Mouse (Mus musculus) kidney, postnatal 10 days (tissue): ENCODE data around the gene Olfr56.
"Not testable (repeated sequence)": the region's sequence is repeated elsewhere in the genome, so short reads cannot be mapped to it uniquely, and the experiment has no call there.

Source experiments
- DNase-seq: peaks from one replicate; pipeline ENCODE4 v3.0.0; 2021; ENCODE audit warnings: mixed read lengths

The Olfr56 gene

DNA sequence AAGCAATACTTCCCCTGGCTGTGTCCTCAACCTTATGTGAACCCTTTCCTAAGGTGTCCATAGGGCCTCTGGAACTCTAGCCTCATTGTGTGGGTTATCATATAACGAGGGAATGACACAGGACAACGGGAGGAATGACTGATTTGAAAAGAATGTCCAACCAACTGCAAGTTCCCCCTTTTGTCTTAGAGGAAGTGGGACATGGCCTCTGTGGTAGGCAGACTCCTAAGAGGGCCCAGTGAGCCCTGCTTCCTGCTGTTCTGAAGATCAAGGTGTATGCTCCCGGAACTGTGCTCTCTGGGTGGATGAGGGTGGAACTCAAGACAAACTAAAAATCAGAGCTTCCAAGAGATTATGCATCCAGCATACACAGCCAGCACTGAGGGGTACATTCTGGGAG, 81.4 kb downstream of the Olfr56 start:
- DNase-seq: not testable (repeated sequence)

DNA sequence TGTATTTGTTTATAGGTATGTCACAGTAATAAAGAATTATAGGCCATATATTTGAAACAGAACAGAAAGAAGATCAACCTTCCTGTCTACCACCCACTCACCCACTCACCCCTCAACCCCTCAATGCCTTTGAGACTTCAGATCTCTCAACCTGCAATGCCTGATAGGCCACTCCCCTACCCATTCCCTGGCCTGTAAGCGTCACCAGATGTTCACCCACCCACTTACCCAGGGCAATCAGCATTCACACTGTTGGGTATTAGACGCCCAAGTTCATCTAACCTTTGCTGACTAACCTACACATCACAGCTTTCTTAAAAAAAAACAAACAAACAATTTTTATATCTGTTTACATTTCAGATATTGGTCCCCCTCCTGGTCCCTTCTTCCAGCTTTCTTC, 83.2 kb downstream of the Olfr56 start:
- DNase-seq: not testable (repeated sequence)

DNA sequence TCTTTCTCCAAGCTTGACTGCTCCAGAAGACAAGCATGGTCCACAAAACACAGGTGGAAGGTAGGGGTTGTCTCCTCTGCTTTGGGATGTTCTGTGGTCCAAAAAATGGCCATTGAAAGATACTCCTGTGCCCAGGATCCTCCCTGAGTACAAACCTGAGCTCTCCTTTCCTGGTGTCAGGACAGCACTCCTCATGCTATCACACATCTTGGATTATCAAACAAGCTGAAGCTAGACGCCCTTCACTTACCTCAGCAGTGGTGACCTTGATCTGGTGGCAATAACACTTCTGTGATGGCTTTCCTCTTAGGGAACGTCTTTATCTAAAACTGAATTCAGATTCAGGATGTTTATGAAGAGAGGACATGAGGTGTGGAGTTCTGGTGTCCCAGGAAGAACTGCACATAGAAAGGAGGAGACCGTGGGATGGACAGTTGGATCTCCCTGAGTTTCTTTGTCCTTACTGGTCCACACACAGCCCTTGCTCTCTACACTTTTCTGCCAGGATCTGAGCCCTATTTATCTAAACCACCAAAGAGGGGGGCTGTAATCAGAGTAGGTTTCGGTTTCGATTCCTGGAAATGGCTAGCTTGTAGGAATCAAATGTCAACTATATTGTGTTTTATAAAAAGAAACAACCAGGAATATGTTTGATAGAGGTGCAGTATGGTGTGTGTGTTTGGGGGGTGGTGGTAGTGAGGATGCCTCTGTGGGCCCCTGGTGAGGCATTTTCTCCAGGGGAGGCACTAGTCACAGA, 85.2 kb downstream of the Olfr56 start, which contains the start of gene Tgtp2:
Gene Tgtp2 (minus strand): TSS at position 494 of the 757 bp plus-strand sequence.
- DNase-seq: not testable (repeated sequence)

DNA sequence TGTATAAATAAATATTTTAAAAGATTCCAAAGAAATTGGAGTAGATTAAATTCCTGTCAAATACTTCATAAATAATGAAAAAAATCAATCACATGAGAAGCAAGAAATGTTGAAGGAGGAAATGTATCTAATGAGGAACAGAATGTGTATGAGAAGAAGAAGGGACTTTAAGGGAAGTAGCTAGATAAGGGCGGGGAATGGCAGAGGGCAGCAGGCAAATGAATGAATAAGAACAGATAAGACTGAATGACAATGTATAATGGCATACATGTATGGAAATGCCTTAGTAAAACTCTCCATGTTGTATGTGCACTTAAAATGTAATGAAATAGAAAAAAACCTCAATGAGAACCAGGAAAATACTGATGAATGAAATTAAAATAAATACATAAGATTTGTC, 89.7 kb downstream of the Olfr56 start:
- no peak for DNase-seq

DNA sequence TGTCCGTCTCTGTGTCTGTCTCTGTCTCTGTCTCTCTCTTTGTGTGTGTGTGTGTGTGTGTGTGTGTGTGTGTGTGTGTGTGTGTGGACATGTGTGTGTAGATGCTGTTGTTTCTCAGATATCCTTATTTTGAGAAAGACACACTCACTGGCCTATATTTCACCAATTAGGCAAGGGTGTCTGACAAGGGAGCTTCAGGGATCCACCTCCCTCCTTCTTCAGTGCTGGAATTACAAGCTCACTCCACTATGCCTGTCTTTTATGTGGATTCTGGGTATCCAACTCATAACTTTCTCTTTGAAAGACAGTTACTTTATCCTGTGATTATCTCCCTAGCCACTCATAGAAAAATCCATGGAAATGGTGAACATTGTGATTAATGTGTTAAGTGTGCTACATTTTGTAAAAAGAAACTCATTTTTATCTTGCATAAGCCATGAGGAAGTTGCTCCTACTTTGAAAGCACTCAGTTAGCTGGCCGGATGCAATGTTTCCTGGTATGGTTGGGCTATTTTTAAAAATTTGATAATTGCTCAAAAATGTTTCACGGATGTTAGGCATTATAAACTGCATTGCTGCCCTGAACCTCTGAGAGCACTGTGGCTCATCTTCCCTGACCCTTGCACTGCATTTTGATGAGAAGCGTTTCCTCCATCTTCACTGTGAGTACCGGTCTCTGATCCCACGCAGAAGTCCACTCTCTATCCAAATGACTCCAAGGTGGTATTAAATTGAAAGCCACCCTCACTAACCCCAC, 97.5 kb downstream of the Olfr56 start, which contains the start of gene Ifi47:
Gene Ifi47 (plus strand): TSS at position 587 of the 757 bp plus-strand sequence.
- peak; percentile 27 for DNase-seq

DNA sequence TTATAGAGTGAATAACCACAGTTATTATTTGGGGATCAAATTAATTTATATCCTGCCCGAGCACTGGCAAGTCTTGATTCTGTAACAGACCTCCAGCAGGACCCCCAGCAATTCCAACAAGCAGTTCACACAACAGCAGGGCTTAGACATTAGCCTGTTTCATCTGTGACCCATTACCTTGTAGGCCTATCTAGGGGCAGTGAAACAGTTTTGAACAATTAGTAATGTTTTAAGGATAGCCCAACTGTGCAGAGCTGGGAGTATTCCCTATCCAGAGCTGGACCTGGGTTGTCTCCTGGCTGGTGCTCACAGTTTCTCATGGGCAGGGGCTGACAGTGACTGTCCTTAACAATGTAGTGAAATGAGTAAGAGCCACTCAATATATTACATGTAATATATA, 98.3 kb downstream of the Olfr56 start:
- no peak for DNase-seq

DNA sequence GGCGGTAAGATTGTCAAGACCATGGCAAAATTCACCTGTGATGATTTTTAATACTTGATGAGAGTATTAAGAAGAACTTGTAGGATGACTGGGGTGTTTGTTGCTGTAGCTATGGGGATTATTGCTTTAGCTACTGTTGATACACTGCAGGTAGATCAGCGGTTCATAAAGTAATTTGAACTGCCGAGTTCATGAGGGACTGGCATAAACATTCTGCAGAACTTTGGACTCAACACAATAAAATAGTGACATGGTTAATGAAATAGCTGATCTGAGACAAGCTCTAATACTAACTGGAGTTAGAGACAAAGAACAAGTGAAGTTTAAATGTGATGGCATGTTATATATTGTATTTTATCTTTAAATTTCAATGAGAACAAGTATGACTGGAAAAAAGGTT, 100.0 kb downstream of the Olfr56 start:
- no peak for DNase-seq

DNA sequence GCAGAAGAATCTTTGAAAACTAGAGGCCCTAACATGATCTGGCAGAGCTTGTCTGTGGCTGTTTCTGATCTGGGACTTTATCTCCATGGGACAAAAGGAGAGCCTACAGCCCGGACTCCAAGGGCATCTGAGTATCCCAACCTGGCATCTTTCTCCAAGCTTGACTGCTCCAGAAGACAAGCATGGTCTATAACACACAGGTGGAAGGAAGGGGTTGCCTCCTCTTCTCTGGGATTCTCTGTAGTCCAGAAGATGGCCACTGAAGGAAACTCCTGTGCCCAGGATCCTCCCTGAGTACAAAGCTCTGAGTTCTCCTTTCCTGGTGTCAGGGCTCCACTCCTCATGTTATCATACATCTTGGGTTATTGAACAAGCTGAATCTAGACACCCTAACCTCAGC, 101.9 kb downstream of the Olfr56 start:
- no peak for DNase-seq

DNA sequence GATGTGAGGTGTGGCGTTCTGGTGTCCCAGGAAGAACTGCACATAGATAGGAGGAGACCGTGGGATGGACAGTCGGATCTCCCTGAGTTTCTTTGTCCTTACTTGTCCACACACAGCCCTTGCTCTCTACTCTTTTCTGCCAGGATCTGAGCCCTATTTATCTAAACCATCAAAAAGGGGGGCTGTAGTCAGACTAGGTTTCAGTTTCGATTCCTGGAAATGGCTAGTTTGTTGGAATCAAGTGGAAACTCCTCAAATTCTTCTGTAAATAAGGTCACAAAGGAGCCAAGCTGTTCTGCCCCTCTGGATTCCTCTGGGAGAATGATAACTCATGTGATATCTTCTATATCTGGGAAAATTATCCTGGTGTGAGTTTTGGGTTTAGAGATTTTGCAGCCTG, 102.7 kb downstream of the Olfr56 start:
- DNase-seq: no peak

DNA sequence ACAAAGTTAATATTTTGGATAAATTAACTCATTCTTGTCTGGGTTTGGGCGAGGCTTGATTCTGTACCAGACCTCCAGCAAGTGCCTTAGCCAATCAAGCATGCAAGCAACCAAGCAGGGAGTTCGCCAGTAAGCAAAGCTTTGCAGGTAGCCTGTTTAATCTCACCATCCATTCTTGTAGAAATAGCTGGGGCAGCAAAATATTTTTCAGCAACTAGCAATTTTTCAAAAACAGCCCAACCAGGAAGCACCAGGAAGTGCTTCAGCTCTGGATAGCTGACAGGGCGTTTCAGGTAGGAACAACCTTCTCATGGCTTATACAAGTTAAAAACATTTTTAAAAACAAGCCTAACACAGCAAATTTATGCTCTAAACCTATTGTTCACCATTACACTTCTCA, 103.2 kb downstream of the Olfr56 start:
- DNase-seq: no peak

DNA sequence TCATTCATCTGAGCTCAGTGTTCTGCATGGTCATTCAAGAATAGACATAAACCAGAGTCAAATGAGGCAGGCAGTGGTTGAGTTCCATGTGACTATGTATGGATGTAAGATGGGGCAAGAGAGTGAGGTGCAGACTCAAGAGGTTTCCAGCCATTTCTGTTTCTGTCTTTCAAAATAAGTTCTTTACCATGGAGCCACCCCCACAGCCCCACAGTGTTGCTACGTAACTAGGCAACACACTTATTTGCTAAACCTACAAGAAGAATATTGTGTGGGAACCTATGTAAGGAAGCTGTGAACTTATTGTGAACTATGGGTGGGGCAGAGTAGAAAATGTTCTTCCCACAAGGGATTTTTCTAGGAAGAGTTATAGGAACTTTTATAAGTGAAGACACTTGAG, 104.5 kb downstream of the Olfr56 start:
- no peak for DNase-seq

DNA sequence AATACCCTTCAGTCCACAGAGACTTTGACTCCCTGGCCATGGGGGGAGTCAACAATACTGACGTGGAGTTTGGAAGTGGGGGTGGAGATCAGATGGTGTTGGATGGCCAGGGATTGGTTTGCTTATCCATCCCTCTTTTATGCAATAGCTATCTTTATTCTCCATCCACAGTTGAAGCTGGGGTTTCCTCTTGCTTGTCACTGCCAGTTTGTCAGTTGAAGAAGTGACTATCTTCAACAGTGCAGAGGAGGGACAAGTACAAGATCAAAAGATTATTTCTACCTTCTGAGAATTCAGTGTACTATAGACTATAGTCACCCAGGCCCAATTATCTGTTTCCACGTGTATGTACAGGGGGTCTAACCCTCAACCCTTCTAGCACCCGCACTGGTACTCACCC, 105.1 kb downstream of the Olfr56 start:
- DNase-seq: no peak

DNA sequence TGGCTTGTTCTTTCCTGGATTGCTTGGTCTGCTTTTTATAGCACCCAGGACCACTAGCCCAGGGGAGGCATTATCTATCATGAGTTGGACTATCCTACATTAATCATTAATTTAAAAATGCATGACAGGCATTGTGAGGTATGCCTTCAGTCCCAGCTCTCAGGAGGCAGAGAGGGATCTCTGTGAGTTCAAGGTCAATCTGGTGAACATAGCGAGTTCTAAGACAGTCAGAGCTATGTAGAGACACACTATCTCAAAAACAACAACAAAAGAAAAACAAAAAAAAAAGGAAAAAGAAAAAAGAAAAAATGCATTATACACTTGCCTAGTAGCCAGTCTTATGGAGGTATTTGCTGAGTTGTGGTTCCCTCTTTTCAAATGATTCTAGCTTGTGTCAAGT, 105.7 kb downstream of the Olfr56 start:
- no peak for DNase-seq

DNA sequence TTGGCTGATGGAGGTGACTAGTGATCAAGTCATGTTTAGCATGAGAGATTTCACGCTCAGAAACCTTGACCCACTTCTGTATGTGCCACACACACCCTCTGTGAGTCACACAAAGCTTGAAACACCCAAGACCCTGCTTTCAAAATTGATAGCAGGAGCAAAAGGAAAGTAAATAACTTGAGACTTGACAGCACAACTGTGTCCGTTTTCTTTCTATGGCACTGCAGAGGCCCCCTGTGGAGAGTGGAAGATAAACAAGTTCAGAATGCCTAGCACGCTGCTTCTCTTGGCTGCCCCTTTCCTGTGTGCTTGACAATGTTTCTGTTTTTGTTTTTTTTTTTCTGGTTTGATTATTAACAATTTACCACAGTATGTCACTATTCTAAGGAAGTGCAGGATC, 106.2 kb downstream of the Olfr56 start:
- DNase-seq: peak; percentile 45

DNA sequence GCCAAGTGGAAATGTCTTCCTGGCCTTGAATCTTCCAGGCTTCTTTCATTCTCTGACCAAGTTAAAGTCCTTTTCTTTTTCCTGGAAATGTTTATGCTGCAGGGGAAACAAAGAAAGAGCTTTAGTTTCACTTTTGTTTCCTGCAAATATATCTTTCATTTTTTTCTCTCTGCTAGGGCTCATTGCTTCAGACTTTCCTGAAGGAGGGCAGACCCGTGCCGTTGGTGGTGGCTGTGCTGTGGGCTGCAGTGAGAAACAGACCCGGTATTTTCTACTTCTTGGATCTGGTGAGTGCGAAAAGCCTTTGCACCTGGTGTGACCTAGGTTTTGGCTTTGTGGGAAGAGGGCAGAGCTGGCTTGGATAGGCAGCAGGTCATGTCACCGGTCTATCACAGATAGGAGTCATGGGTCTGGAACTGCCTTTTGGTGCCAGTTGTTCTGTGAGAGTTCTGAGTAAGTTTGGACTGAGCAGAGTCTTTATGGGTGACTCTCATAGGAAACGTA, 108.2 kb downstream of the Olfr56 start:
- DNase-seq: no peak

DNA sequence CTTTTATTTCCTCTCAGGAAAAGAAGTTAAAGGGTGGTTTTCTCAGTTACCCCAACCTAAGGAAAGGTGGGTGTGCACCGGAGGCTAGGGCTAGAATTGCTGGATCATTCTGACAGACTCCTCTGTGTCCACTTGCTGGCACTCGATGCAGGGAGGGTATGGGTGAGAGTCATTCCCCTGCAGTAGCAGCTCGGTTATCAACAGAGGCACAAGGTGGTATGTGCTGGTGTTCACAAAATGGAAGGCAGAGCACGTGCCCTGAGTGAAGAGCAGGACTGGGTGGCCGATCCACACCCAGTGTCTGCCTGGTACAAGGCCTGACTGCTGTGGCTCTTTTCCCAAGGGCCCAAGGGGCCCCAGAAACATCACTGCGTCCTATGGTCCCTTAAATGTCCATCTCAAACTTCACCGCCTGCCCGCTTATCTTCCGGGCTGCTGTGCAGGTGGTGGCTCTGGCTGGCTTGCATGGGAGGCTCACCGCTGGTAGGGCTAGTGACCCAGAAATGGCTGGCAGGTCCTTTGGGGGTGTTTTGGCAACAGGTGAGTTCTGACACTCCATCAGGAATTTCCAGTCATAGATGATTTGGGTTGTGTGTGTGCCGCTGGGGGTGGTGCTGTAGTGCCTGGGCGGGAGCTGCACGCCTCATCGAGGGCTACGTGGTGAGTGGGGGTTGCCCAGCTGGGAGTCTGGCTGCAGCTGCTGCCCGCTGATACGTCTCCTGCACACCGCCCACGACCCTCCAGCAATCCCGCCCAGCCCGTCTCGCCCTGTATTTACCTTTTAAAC, 109.3 kb downstream of the Olfr56 start:
- peak; percentile 43 for DNase-seq

DNA sequence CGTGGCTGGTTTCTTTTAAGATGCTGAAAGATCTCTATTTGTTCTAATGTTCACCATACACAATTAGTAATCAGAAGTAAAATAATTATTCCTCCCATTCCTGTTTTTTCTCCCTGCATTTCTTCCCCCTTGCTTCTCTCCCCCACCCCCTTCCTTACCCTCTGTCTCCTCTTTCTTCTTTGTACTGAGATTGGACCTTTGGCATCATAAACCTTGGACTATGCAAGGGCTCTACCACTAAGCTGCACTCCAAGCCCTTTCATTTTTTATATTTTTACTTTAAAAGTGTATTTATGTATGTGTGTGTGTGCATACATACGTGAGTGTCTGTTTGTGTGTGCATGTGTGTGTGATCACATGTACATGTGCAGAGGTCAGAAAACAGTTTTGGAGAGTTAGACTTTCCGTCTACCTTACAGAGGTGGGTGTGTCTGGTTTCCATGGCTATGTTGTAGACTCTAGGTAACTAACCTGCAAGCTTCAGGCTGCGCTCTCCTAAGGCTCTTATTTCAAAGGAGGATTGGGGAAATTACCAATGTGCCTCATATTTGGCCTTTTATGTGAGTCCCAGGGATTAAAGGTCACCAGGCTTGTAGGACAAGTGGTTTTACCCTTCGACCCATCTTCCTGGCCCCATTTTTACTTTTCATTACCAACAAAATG, 110.4 kb downstream of the Olfr56 start:
- no peak for DNase-seq

DNA sequence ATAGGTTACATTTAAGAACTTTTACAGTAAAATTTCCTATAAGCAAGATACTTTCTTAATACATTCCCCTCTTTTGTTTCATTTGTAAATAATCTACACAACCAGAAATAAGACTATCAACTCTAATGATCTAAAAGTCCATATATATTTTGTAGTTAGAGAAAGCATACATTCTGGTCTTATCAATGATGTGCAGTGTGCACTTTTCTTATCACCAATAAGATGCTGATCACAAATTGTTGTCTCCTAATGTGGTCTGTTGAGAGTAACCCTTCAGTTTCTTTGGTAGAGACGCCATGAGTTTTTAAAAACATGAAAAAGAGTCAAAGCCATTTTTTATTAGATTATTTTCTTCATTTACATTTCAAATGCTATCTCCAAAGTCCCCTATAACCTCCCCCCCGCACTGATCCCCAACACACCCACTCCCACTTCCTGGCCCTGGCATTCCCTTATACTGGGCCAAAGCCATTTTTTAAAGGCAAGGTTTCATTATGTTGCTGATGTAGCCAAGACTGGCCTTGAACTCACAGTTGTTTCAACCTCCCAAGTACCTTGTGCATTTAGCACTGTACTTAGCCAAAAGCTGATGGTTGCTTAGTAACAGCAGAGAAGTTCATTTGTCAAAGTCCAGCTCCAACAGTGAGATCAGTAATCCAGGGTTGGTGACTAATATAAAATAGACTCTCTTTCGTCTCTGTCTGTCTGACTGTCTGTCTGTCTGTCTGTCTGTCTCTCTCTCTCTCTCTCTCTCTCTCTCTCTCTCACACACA, 111.2 kb downstream of the Olfr56 start:
- DNase-seq: no peak

DNA sequence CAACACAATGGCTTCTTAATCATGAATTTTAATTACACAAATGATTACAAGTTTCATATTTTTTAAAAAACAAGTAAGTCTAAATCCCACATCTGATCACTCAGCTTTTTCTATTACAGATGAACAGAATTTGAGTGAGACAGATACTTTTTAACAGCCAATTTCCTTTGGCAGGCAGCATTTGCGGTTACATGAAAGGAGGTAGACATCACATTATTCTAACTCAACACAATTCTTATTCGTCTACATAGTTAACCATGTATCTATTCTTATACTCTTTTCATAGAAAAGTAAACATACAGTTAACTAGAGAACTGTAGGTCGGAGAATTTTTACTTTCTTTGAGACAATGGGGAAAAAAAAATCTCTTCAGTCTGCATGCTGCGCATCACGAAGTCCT, 111.9 kb downstream of the Olfr56 start:
- no peak for DNase-seq

DNA sequence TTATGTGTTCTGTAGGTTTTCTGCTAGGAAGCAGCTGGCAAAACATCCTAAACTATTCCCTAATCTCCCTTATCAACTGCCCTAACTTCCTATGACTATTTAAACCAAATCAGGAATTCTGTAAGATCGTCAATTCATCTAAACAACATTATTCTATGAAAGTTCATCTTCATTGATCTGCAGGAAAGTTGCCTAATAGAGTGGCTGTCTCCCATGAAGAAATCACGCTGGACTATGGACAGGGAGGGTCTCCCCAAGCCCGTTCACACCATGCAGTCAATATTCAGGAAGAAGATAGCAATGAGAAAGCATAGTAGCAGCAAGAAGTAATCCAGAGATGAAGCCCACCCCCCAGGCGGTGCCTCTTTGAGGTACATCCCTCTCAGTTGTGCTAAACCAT, 112.5 kb downstream of the Olfr56 start:
- DNase-seq: no peak

DNA sequence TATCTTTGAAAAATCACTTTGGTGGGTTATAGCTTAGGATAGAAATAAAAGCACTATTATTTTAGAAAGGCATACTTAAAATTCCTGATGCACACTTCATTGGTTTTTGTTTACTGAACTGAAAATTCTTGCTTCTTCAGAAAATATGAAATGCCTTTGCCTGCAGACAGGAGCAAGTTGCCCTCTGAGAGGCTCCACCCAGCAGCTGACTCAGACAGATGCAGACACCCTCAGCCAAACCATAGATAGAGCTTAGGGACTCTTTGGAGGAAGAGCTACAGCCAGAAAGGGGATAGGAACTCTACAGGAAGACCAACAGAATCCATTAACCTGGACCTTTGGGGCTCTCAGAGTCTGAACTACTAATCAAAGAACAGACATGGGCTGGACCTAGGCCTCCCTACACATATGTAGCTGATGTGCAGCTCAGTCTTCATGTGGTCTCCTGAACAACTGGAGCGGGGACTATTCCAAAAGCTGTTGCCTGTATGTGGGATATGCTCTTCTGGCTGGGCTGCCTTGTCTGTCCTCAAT, 113.4 kb downstream of the Olfr56 start:
- DNase-seq: no peak

DNA sequence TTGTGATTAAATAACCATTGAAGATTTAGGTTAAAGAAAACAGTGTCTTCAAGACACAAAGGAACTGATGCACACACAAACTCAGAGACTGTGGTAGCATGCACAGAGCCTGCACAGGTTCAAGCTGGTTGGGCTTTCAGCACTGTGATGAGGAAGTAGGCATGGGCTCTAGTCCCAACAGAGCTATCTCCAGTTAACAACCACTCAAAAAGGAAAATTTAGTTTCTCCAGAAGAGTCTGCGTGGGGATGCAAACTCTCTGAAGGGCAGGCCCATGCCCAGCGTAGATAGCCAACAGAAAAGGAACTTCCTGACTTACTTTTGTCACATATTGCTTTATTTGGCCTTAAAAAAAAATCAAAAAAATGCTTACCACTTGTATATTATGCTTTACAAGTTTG, 114.1 kb downstream of the Olfr56 start:
- no peak for DNase-seq
